Mouse (Mus musculus) forebrain, embryonic 15.5 days (tissue): ENCODE results near the gene Nsmce4a. TPM values are rescaled to one million over a fixed set of nuclear protein-coding genes. Genes with fewer than 3 reads are reported as not detected.

Experiments
- ATAC-seq: fragments of 200-750 bp; cut with Nextera tagmentation; replicated peaks from 2 replicates; pipeline ENCODE4 v1.8.0; 2017; ENCODE audit warnings: mild to moderate bottlenecking, moderate TSS enrichment, moderate library complexity
- H3K27ac ChIP-seq: fragments of 300-500 bp; sonication (generic); replicated peaks from 2 replicates; pipeline ENCODE4 v1.5.1; 2015; ENCODE audit warnings: mild to moderate bottlenecking, inconsistent platforms
- H3K27me3 ChIP-seq: fragments of 300-500 bp; sonication (generic); 2 replicates; pipeline ENCODE4 v1.6.1; 2015; ENCODE audit warnings: inconsistent platforms
- H3K36me3 ChIP-seq: fragments of 300-500 bp; sonication (generic); 2 replicates; pipeline ENCODE4 v1.6.1; 2015; ENCODE audit warnings: mild to moderate bottlenecking, inconsistent platforms
- H3K4me1 ChIP-seq: fragments of 300-500 bp; sonication (generic); 2 replicates; pipeline ENCODE4 v1.6.1; 2015; ENCODE audit warnings: inconsistent platforms
- H3K4me2 ChIP-seq: fragments of 300-500 bp; sonication (generic); replicated peaks from 2 replicates; pipeline ENCODE4 v1.6.1; 2015; ENCODE audit warnings: mild to moderate bottlenecking, inconsistent platforms
- H3K4me3 ChIP-seq: fragments of 300-500 bp; sonication (generic); 2 replicates; pipeline ENCODE4 v1.5.1; 2015; ENCODE audit warnings: mild to moderate bottlenecking, inconsistent platforms
- H3K9ac ChIP-seq: fragments of 300-500 bp; sonication (generic); replicated peaks from 2 replicates; pipeline ENCODE4 v1.6.1; 2015; ENCODE audit warnings: mild to moderate bottlenecking, inconsistent platforms
- H3K9me3 ChIP-seq: fragments of 300-500 bp; sonication (generic); 2 replicates; pipeline ENCODE4 v1.6.1; 2016; ENCODE audit warnings: inconsistent platforms
- WGBS: fragments of 180-500 bp; shearing (Covaris S2); methylation state at CpG from one replicate; pipeline ENCODE4 v1.1.7; 2015; ENCODE audit warnings: mixed read lengths; 5-methylcytosine and 5-hydroxymethylcytosine counted together
- polyA plus RNA-seq: library from polyadenylated mRNA; unstranded; fragments of >200 nt; fragmentation: Nextera tagmentation; extraction: Ambion mirVana; gene quantifications from 2 replicates; pipeline ENCODE4 v1.2.1, GENCODE M21; 2015

The Nsmce4a gene
- 108 and 113 TPM in 2 replicates for polyA plus RNA-seq

DNA sequence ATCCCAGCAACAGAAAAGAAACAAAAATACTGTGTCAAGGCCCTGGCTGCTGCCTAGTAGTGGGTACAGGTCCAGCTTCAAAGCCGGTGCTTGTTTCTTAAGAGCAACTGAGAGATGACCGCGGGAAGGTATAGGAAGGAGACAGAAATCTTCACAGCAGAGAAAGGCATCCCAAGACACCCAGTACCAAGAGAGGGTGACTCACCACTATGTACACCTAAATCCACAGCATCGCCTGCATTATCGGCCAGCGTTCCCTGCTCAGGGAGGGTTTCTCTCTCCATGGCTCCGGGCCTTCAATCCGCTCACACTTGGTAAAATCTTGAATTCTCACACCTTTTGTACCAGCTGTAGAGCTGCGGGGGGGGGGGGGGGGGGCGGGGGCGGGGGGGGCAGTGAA, at the start of gene Nsmce4a:
TSS of gene Nsmce4a (minus strand) at position 298 of the 400 bp plus-strand sequence.
- Histone ChIP-seq H3K27me3 (no peaks in the 10 kb centered on the region), H3K4me2 (no peak within 1 kb of the TSS), H3K4me3 (no peak within 1 kb of the TSS), H3K36me3 (no peaks in the 10 kb centered on the region), H3K9ac (no peak within 1 kb of the TSS), H3K27ac (no peak within 1 kb of the TSS), H3K4me1 (peaks cover 36% of the 10 kb centered on the region), H3K9me3 (no peaks in the 10 kb centered on the region)
- no peak for ATAC-seq
- 76% methylated on average over 11 of the region's 11 CpGs for WGBS

DNA sequence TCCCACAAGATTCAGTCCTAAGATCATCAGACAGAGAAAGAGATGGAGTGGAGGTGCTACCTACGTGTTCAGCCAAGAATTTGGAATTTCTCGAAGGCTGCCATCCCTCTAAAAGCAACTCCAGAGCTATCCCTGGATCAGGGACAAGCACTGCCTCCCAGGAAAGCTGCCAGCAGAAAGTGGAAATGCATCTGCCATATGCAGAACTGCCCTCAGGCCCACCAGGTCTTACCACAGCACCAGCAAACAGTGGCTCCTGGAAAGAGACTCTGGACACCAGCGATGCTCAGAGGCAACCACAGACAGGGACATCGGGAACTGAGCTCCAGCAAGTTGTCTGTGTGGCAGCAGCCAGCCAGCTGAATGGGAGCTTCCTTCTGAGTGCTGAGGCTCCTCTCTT, 49.4 kb upstream of the Nsmce4a start:
- Histone ChIP-seq H3K4me1 (no peaks in the 10 kb centered on the region), H3K4me2 (no peak overlapping the region), H3K36me3 (no peaks in the 10 kb centered on the region), H3K27ac (no peak overlapping the region), H3K9ac (no peak overlapping the region), H3K27me3 (no peaks in the 10 kb centered on the region), H3K4me3 (no peak overlapping the region), H3K9me3 (no peaks in the 10 kb centered on the region)
- 85% methylated on average over 4 of the region's 4 CpGs for WGBS
- no peak for ATAC-seq

DNA sequence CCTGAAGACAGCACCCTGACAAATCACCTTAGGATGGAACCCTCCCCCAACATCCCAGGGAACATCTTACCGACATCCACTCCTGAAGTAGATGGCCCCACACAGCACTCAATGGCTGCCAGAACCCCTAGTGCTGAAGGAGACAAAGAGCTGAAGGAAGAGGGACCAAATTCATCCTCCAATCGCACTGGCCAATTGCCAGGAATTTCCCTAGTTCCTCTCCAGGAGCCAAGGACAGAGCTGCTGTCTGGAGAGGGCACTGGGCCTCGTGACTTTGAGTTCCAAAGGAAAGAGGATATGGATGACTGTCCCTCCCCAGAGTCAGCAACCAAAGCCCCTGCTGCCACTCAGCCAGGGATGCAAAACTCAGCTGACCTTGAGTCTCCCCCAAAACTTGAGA, 49.0 kb upstream of the Nsmce4a start:
- no peak overlapping the region for H3K9ac ChIP-seq
- 57% methylated on average over 3 of the region's 3 CpGs for WGBS
- no peaks in the 10 kb centered on the region for H3K36me3 ChIP-seq
- H3K27me3 ChIP-seq = no peaks in the 10 kb centered on the region
- no peak overlapping the region for H3K4me2 ChIP-seq
- no peaks in the 10 kb centered on the region for H3K9me3 ChIP-seq
- no peak overlapping the region for H3K27ac ChIP-seq
- no peaks in the 10 kb centered on the region for H3K4me1 ChIP-seq
- H3K4me3 ChIP-seq = no peak overlapping the region
- ATAC-seq = no peak

DNA sequence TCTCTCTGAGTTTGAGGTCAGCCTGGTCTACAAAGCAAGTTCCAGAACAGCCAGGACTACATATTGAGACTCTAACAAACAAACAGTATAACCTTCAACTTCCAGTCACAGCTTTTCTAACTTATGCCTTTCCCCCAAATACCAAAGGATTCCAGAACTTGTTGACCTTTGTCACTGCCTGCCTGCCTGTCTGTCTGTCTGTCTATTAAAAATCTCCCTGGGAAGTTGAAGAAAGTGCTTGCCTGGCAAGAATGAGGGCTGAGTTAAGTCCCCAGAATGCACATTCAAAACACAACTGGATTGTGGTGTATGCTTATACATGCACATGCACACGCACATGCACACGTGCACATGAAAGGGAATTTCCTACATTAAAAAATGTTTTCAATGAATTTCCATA, 48.1 kb upstream of the Nsmce4a start:
- no peak for ATAC-seq
- WGBS = 94% methylated on average over 2 of the region's 2 CpGs

DNA sequence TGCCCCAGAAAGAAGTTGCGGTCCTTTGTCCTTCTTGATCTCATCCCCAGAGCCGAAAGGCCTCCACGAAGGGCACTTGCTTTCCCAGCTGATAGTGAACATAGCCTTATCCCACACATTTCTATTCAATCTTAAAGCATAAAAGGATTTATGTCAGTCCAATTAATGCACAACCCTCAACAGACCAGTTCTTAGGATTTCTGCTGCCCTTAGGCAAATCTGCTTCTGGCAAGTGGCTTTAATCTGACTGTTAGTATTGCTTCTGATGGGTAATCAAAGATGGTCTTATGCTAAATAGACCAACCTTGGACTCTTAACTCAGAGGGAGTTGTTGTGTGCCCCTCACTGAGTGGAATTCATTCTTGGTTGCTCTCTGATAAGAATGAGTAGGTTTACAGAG, 44.7 kb upstream of the Nsmce4a start:
- no peak for ATAC-seq
- Histone ChIP-seq H3K9me3 (no peaks in the 10 kb centered on the region), H3K9ac (no peak overlapping the region), H3K27me3 (no peaks in the 10 kb centered on the region), H3K4me1 (no peaks in the 10 kb centered on the region), H3K4me3 (no peak overlapping the region), H3K4me2 (no peak overlapping the region), H3K27ac (no peak overlapping the region), H3K36me3 (no peaks in the 10 kb centered on the region)
- 94% methylated on average over 3 of the region's 3 CpGs for WGBS

More for the DNA sequence above, 48.1 kb upstream of the Nsmce4a start:
- Histone ChIP-seq H3K9me3 (no peaks in the 10 kb centered on the region), H3K9ac (no peak overlapping the region), H3K4me1 (no peaks in the 10 kb centered on the region), H3K36me3 (no peaks in the 10 kb centered on the region), H3K4me2 (no peak overlapping the region), H3K27me3 (no peaks in the 10 kb centered on the region), H3K27ac (no peak overlapping the region), H3K4me3 (no peak overlapping the region)

DNA sequence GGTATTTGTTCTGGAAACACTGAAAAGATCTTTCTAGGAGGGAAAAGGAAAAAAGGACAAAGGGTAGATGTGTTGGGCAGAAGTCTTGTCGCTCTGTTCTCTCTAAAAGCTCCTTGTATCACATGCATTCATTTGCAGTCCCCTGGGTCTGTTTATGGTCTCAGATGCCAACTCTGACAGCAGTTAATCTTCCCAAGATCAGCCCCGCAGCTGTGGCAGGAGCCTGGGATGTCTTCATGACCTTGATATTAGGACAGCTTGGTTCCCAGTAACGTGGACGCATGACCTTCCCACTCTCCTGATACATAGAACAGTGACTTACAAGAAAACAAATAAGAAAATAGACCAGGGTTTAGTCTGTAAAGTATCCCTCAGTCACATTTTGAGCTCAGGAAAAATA, 41.1 kb upstream of the Nsmce4a start:
- Histone ChIP-seq H3K4me3 (no peak overlapping the region), H3K27ac (no peak overlapping the region), H3K4me2 (no peak overlapping the region), H3K4me1 (no peaks in the 10 kb centered on the region), H3K9me3 (no peaks in the 10 kb centered on the region), H3K9ac (no peak overlapping the region), H3K27me3 (no peaks in the 10 kb centered on the region), H3K36me3 (no peaks in the 10 kb centered on the region)
- ATAC-seq = no peak
- 84% methylated on average over 4 of the region's 4 CpGs for WGBS

DNA sequence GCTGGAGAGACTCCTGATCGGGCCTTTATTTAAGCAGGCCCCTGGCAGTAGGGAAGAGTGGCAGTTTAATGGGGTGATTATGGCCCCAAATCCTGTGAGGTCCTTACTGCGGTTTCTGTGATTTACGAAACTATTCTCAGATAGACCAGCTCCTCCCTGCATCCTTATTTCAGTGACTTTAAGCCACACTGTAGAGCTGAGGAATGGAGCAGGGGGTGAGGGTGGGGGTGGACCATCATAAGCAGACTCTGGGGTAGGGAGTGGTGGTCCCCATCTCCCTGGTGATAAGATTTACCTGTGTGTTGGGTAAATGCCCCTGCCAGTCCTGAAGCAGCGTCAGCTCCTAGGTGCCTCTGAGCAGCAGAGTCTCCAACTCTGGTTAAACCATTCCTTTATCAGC, 34.0 kb upstream of the Nsmce4a start:
- H3K4me2 ChIP-seq = no peak overlapping the region
- H3K27ac ChIP-seq = no peak overlapping the region
- no peak overlapping the region for H3K4me3 ChIP-seq
- no peaks in the 10 kb centered on the region for H3K9me3 ChIP-seq
- H3K4me1 ChIP-seq = no peaks in the 10 kb centered on the region
- no peak for ATAC-seq
- H3K36me3 ChIP-seq = no peaks in the 10 kb centered on the region
- WGBS = 84% methylated on average over 4 of the region's 4 CpGs
- no peak overlapping the region for H3K9ac ChIP-seq
- H3K27me3 ChIP-seq = no peaks in the 10 kb centered on the region

DNA sequence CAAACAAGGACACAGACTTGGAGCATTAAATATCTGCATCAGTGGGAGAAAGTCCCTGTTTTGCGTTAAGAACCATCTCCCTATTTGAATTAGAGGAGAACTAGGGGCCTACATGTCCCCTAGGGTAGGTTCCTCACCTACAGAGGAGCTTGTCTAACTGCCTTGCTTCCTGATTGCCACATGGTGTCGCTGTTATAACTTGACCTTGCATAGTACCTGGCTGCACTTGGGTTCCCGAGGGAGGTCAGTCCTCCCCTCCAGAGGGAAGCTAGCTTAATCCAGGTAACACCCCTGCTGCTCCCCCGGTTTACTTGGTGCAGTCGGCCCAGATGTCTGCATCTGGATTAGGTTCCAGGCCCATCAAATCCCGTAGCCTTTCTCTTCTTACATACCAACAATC, 32.2 kb upstream of the Nsmce4a start:
- no peaks in the 10 kb centered on the region for H3K36me3 ChIP-seq
- no peak overlapping the region for H3K9ac ChIP-seq
- no peaks in the 10 kb centered on the region for H3K9me3 ChIP-seq
- WGBS = 32% methylated on average over 6 of the region's 6 CpGs
- no peak overlapping the region for H3K4me3 ChIP-seq
- no peak overlapping the region for H3K4me2 ChIP-seq
- H3K27me3 ChIP-seq = no peaks in the 10 kb centered on the region
- no peak for ATAC-seq
- H3K4me1 ChIP-seq = no peaks in the 10 kb centered on the region
- H3K27ac ChIP-seq = no peak overlapping the region

DNA sequence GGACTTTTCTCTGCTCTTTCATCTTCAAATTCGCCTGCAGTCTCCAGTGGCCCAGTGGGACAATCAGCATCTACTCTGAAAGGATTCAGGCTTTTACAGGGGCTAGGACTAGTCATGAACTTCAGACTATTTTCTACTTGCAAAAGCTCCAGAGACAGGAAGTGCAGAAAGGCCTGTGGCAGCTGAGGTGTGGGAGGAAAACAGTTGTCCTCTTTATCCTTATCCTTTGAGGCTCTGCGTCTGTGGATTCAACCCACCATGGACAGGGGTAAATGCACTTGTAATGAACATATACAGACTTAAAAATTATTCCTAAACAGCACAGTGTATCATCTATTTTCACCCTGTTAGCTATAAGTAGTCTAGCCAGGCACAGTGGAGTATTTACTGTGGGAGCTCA, 31.5 kb upstream of the Nsmce4a start:
- no peak overlapping the region for H3K27ac ChIP-seq
- H3K4me3 ChIP-seq = no peak overlapping the region
- 72% methylated on average over 2 of the region's 2 CpGs for WGBS
- H3K4me2 ChIP-seq = no peak overlapping the region
- H3K36me3 ChIP-seq = no peaks in the 10 kb centered on the region
- H3K4me1 ChIP-seq = no peaks in the 10 kb centered on the region
- no peaks in the 10 kb centered on the region for H3K9me3 ChIP-seq
- H3K27me3 ChIP-seq = no peaks in the 10 kb centered on the region
- H3K9ac ChIP-seq = no peak overlapping the region
- no peak for ATAC-seq

DNA sequence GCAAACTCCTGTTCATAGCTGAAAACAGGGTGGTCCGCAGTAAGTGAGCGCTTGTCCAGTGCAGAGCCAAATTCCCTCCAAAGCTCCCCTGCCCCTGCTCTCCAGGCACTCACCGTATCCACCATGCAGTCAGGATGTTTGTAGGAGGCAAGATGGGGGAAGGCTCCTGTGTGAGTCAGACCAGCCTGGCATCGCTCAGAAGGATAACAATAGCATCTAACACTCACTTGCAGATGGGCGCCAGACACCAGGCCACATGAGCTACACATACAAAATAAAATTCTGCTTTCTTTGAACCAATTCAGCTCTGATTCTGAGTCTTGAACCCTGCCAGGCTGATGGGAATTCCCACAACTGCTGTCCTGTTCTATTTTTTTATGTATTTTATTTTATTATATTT, 30.6 kb upstream of the Nsmce4a start:
- no peak overlapping the region for H3K4me3 ChIP-seq
- no peak overlapping the region for H3K4me2 ChIP-seq
- 92% methylated on average over 5 of the region's 5 CpGs for WGBS
- H3K9ac ChIP-seq = no peak overlapping the region
- ATAC-seq = no peak
- no peaks in the 10 kb centered on the region for H3K36me3 ChIP-seq
- H3K4me1 ChIP-seq = no peaks in the 10 kb centered on the region
- no peaks in the 10 kb centered on the region for H3K9me3 ChIP-seq
- no peak overlapping the region for H3K27ac ChIP-seq
- no peaks in the 10 kb centered on the region for H3K27me3 ChIP-seq

DNA sequence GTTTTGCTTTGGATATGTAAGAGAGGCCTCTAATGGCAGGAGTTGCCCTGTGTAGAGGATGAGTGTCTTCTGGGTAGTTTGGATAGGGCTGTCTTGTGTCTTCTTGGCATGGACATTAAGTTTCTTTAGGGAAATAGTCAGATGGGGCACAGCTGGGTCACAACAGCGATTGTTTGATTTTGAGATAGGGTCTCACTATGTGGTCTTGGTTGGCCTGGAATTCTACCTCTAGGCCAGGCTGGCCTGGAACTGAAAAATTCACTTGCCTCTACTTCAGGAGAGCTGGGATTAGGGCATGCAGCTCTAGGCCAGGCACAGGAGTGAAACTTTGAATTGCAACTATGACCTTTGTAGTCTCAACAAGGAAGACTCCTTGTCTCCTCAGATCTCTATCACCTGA, 29.9 kb upstream of the Nsmce4a start:
- Histone ChIP-seq H3K9ac (no peak overlapping the region), H3K4me3 (no peak overlapping the region), H3K36me3 (no peaks in the 10 kb centered on the region), H3K9me3 (no peaks in the 10 kb centered on the region), H3K4me1 (peaks cover 5% of the 10 kb centered on the region; the same call in 1 of the 2 replicates), H3K27ac (no peak overlapping the region), H3K4me2 (no peak overlapping the region), H3K27me3 (no peaks in the 10 kb centered on the region)
- 91% methylated on average over 1 of the region's 1 CpGs for WGBS
- no peak for ATAC-seq

DNA sequence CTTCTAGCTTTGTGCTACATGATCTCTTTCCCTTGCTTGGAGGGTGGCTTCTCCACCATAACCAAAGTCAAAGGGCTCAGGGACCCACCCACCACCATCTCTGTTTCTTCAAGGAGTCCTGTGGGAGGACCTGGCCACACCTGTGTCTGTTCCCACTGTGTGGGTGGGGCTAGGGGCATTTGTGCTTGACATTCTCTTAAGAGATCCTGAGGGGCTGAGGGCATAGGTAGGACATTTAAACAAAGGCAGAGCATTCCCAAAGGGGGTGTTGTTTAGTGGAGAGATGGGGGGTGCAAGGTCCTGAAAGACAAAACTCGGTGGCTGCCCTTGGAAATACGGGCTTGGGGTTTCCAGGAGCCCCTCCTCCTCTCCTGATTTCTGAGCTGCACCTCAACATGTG, 27.6 kb upstream of the Nsmce4a start:
- H3K4me1 ChIP-seq = peaks cover 18% of the 10 kb centered on the region
- H3K36me3 ChIP-seq = no peaks in the 10 kb centered on the region
- no peak for ATAC-seq
- no peaks in the 10 kb centered on the region for H3K9me3 ChIP-seq
- H3K27ac ChIP-seq = no peak overlapping the region
- H3K27me3 ChIP-seq = no peaks in the 10 kb centered on the region
- no peak overlapping the region for H3K9ac ChIP-seq
- no peak overlapping the region for H3K4me2 ChIP-seq
- 67% methylated on average over 2 of the region's 2 CpGs for WGBS
- no peak overlapping the region for H3K4me3 ChIP-seq

DNA sequence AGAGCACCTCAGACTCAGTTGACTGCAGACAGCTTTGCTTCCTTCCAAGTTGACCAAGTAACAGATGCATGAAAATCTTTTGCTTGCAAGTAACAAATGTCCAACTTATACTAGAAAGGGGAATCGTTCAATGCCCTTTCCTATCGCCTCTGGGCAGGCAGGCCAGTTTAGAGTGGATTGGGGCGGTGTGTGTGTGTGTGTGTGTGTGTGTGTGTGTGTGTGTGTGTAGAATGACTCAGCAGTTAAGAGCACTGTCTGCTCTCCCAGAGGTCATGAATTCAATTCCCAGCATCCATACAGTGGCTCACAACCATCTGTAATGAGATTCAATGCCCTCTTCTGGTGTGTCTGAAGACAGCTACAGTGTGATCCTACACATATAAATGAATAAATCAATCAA, 27.2 kb upstream of the Nsmce4a start:
- Histone ChIP-seq H3K4me2 (no peak overlapping the region), H3K27ac (no peak overlapping the region), H3K9me3 (no peaks in the 10 kb centered on the region), H3K36me3 (no peaks in the 10 kb centered on the region), H3K9ac (no peak overlapping the region), H3K27me3 (no peaks in the 10 kb centered on the region), H3K4me1 (peaks cover 18% of the 10 kb centered on the region), H3K4me3 (no peak overlapping the region)
- no peak for ATAC-seq
- WGBS = 85% methylated on average over 3 of the region's 3 CpGs
